Mouse (Mus musculus) kidney, postnatal 36 days (tissue): ENCODE results near the gene Tigd2.
"Not testable (repeated sequence)": the region's sequence is repeated elsewhere in the genome, so short reads cannot be mapped to it uniquely, and the experiment has no call there.

Experiments used
- DNase-seq, 2 experiments: peaks; one replicate each; pipeline ENCODE4 v3.0.0; 2021 to 2022; ENCODE audit warnings: mixed read lengths in 2 of 2

The Tigd2 gene

GRCm38 (mm10) chr6:59208685-59209298 is at the start of gene Tigd2:
Gene Tigd2 (plus strand): TSS chr6:59208870.
- peak; percentile 90 to 97 for DNase-seq

GRCm38 (mm10) chr6:59161801-59162478 is 46.7 kb upstream of the Tigd2 start:
- DNase-seq: no peak

GRCm38 (mm10) chr6:59162887-59163286 is 45.8 kb upstream of the Tigd2 start:
- DNase-seq: no peak

- DNase-seq: no peak
These were observed 45.3 kb upstream of the Tigd2 start for GRCm38 (mm10) chr6:59163407-59163806.

- no peak for DNase-seq
These were observed 39.7 kb upstream of the Tigd2 start for GRCm38 (mm10) chr6:59168939-59169338.

- no peak for DNase-seq
These were observed 37.4 kb upstream of the Tigd2 start for GRCm38 (mm10) chr6:59171230-59171629.

GRCm38 (mm10) chr6:59173940-59174339 is 34.7 kb upstream of the Tigd2 start:
- DNase-seq: no peak

- peak; percentile 9 to 70 for DNase-seq
These were observed 30.6 kb upstream of the Tigd2 start for GRCm38 (mm10) chr6:59178051-59178450.

GRCm38 (mm10) chr6:59180376-59180996 is 28.2 kb upstream of the Tigd2 start:
- DNase-seq: peak; percentile 67 to 75

- DNase-seq: peak in 1 of 2 experiments; percentile 18
These were observed 23.5 kb upstream of the Tigd2 start for GRCm38 (mm10) chr6:59185010-59185699.

- DNase-seq: no peak
These were observed 18.7 kb upstream of the Tigd2 start for GRCm38 (mm10) chr6:59190006-59190405.

- not testable (repeated sequence) for DNase-seq
These were observed 14.2 kb upstream of the Tigd2 start for GRCm38 (mm10) chr6:59194518-59194917.

- no peak for DNase-seq
These were observed 12.6 kb upstream of the Tigd2 start for GRCm38 (mm10) chr6:59195849-59196635.

- no peak for DNase-seq
These were observed 11.9 kb upstream of the Tigd2 start for GRCm38 (mm10) chr6:59196746-59197145.

GRCm38 (mm10) chr6:59198356-59198755 is 10.3 kb upstream of the Tigd2 start:
- DNase-seq: no peak

GRCm38 (mm10) chr6:59199021-59199420 is 9.6 kb upstream of the Tigd2 start:
- DNase-seq: no peak

- no peak for DNase-seq
These were observed 1.1 kb upstream of the Tigd2 start for GRCm38 (mm10) chr6:59207561-59207960.

- DNase-seq: peak; percentile 21 to 44
These were observed 633 bp downstream of the Tigd2 start for GRCm38 (mm10) chr6:59209299-59209707.

- DNase-seq: peak in 1 of 2 experiments; percentile 18
These were observed 24.5 kb downstream of the Tigd2 start for GRCm38 (mm10) chr6:59233191-59233590.

GRCm38 (mm10) chr6:59233651-59234050 is 25.0 kb downstream of the Tigd2 start:
- no peak for DNase-seq

GRCm38 (mm10) chr6:59249675-59250074 is 41.0 kb downstream of the Tigd2 start:
- DNase-seq: peak; percentile 22 to 69

- DNase-seq: no peak
These were observed 41.9 kb downstream of the Tigd2 start for GRCm38 (mm10) chr6:59250536-59250935.

GRCm38 (mm10) chr6:59255909-59256308 is 47.2 kb downstream of the Tigd2 start:
- peak in 1 of 2 experiments; percentile 2 for DNase-seq
